Mouse (Mus musculus) central nervous system, embryonic 11.5 days (tissue): ENCODE measurements around the gene Gna15. TPM values are rescaled to one million over a fixed set of nuclear protein-coding genes. Genes with fewer than 3 reads are reported as not detected.

Experiments used
- polyA plus RNA-seq: library from polyadenylated mRNA; depleted of rRNA; stranded (reverse); fragments of >200 nt; gene quantifications from 2 replicates; pipeline ENCODE4 v1.2.3, GENCODE M21; 2012; rRNA removed

The Gna15 gene
- 0.88 and 0.98 TPM in 2 replicates for polyA plus RNA-seq

GRCm38 (mm10) chr10:81524051-81524605 is at the start of gene Gna15:
TSS of gene Gna15 (minus strand) at chr10:81524225.

GRCm38 (mm10) chr10:81559163-81559626 is 35.2 kb upstream of the Gna15 start, which contains the start of gene Aes:
TSS of gene Aes (plus strand) at chr10:81559488.

GRCm38 (mm10) chr10:81545161-81545747 is 21.2 kb upstream of the Gna15 start, which contains the start of gene Gna11:
TSS of gene Gna11 (minus strand) at chr10:81545190.

GRCm38 (mm10) chr10:81500032-81500431 is 24.0 kb downstream of the Gna15 start, which contains the start of gene S1pr4:
TSS of gene S1pr4 (minus strand) at chr10:81500132.

GRCm38 (mm10) chr10:81496264-81496901 is 27.6 kb downstream of the Gna15 start, which contains the start of gene Ncln:
TSS of gene Ncln (minus strand) at chr10:81496392.

GRCm38 (mm10) chr10:81482533-81482889 is 41.5 kb downstream of the Gna15 start, which contains the start of gene Celf5:
TSS of gene Celf5 (minus strand) at chr10:81482709.

GRCm38 (mm10) chr10:81455181-81455895 is 68.7 kb downstream of the Gna15 start, which contains the start of gene Nfic:
TSS of gene Nfic (minus strand) at chr10:81455635.

Other genes with a start within 250 kb of the Gna15 start
- 2.6 and 4.2 TPM in 2 replicates for gene Tjp3, start 232.6 kb downstream of the Gna15 start, polyA plus RNA-seq
- 84.4 and 91.7 TPM in 2 replicates for gene Pip5k1c, start 231.3 kb downstream of the Gna15 start, polyA plus RNA-seq
- 50.3 and 63.1 TPM in 2 replicates for gene Cactin, start 203.1 kb downstream of the Gna15 start, polyA plus RNA-seq
- gene Tbxa2r, start 195.5 kb downstream of the Gna15 start, polyA plus RNA-seq: 2.4 and 3.1 TPM in 2 replicates
- gene Gipc3, start 181.0 kb downstream of the Gna15 start, polyA plus RNA-seq: 0.04 and 0.06 TPM in 2 replicates
- 116 and 139 TPM in 2 replicates for gene Hmg20b, start 173.7 kb downstream of the Gna15 start, polyA plus RNA-seq
- 8.6 and 9.0 TPM in 2 replicates for gene Mfsd12, start 166.7 kb downstream of the Gna15 start, polyA plus RNA-seq
- gene 4930404N11Rik, start 158.4 kb downstream of the Gna15 start, polyA plus RNA-seq: 0.28 and 0.31 TPM in 2 replicates
- 91.8 and 113 TPM in 2 replicates for gene Fzr1, start 145.7 kb downstream of the Gna15 start, polyA plus RNA-seq
- 56.2 and 57.9 TPM in 2 replicates for gene Dohh, start 139.8 kb downstream of the Gna15 start, polyA plus RNA-seq
- 3.9 and 4.3 TPM in 2 replicates for gene Gm48551, start 139.8 kb downstream of the Gna15 start, polyA plus RNA-seq
- 5.2 and 8.2 TPM in 2 replicates for gene Gm48552, start 135.2 kb downstream of the Gna15 start, polyA plus RNA-seq
- 3.7 and 5.0 TPM in 2 replicates for gene Smim24, start 131.2 kb downstream of the Gna15 start, polyA plus RNA-seq
- gene Nfic, start 68.6 kb downstream of the Gna15 start, polyA plus RNA-seq: 7.8 and 12.5 TPM in 2 replicates
- gene Celf5, start 41.5 kb downstream of the Gna15 start, polyA plus RNA-seq: 45.0 and 50.2 TPM in 2 replicates
- 129 and 153 TPM in 2 replicates for gene Ncln, start 27.8 kb downstream of the Gna15 start, polyA plus RNA-seq
- 0.42 and 0.56 TPM in 2 replicates for gene S1pr4, start 24.1 kb downstream of the Gna15 start, polyA plus RNA-seq
- gene Gna11, start 21.0 kb upstream of the Gna15 start, polyA plus RNA-seq: 69.9 and 81.3 TPM in 2 replicates
- gene Aes, start 35.3 kb upstream of the Gna15 start, polyA plus RNA-seq: 265 and 396 TPM in 2 replicates
- gene Tle2, start 50.3 kb upstream of the Gna15 start, polyA plus RNA-seq: 27.1 and 71.8 TPM in 2 replicates
- 6.1 and 12.0 TPM in 2 replicates for gene Tle6, start 76.8 kb upstream of the Gna15 start, polyA plus RNA-seq
- 5.0 and 6.4 TPM in 2 replicates for gene BC025920, start 82.0 kb upstream of the Gna15 start, polyA plus RNA-seq
- gene Sirt6, start 103.6 kb upstream of the Gna15 start, polyA plus RNA-seq: 64.8 and 65.0 TPM in 2 replicates
- gene Ankrd24, start 104.3 kb upstream of the Gna15 start, polyA plus RNA-seq: 28.3 and 39.4 TPM in 2 replicates
- 1.8 and 4.1 TPM in 2 replicates for gene Gm10778, start 124.8 kb upstream of the Gna15 start, polyA plus RNA-seq
- 4.5 and 10.8 TPM in 2 replicates for gene Zfp433, start 180.6 kb upstream of the Gna15 start, polyA plus RNA-seq
- gene Gm3055, start 246.9 kb upstream of the Gna15 start, polyA plus RNA-seq: 11.0 and 12.9 TPM in 2 replicates